Mouse (Mus musculus): Measurements from ENCODE around the gene Mrgbp. TPM values are rescaled to one million over a fixed set of nuclear protein-coding genes. Genes with fewer than 3 reads are reported as not detected.

Mrgbp gene
- 27.4 and 28.7 TPM in 2 replicates for polyA plus RNA-seq (2015; fragmentation: Nextera tagmentation; extraction: Ambion mirVana)

DNA sequence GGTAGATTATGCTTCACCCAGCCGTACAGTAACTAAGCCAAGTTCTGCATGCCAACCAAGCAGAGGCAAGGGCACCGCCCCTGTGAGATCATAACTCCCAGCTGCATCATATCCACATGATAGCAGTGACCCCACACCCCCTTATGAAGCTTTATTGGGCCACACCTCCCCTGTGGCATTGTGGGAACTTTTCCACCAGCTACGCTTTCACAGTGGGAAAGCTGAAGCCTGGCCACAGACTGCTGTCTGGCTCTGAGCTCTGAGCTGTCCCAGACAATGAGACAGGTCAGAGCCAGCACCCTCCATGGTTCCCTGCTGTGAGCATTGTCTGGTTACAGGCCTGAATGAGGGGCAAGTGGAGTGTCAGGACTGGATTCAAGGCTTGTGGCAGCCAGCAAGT, at the start of gene Mrgbp:
Mrgbp (plus strand) TSS at position 303 of the 400 bp plus-strand sequence.
- Histone ChIP-seq H3K4me1 (replicated peaks; ENCODE audit: control insufficient read depth, insufficient read depth, low read length) (peaks cover 10% of the 10 kb centered on the region), H3K9ac (ENCODE audit: low read length) (no peak within 1 kb of the TSS), H3K4me2 (ENCODE audit: low read depth, low read length) (no peak within 1 kb of the TSS), H3K27me3 (ENCODE audit: control insufficient read depth, insufficient read depth, low read depth, low read length) (no peaks in the 10 kb centered on the region; the same call in 1 of the 2 replicates), H3K9me3 (ENCODE audit: control insufficient read depth, low read length) (no peaks in the 10 kb centered on the region), H3K4me3 (ENCODE audit: low read length) (no peak within 1 kb of the TSS), H3K36me3 (ENCODE audit: control insufficient read depth, insufficient read depth, low read length) (peaks cover 12% of the 10 kb centered on the region), H3K27ac (ENCODE audit: low read length) (no peak within 1 kb of the TSS)
- WGBS = 63% methylated on average over 3 of the region's 3 CpGs
- ATAC-seq (ENCODE audit: low read depth) = no peak

DNA sequence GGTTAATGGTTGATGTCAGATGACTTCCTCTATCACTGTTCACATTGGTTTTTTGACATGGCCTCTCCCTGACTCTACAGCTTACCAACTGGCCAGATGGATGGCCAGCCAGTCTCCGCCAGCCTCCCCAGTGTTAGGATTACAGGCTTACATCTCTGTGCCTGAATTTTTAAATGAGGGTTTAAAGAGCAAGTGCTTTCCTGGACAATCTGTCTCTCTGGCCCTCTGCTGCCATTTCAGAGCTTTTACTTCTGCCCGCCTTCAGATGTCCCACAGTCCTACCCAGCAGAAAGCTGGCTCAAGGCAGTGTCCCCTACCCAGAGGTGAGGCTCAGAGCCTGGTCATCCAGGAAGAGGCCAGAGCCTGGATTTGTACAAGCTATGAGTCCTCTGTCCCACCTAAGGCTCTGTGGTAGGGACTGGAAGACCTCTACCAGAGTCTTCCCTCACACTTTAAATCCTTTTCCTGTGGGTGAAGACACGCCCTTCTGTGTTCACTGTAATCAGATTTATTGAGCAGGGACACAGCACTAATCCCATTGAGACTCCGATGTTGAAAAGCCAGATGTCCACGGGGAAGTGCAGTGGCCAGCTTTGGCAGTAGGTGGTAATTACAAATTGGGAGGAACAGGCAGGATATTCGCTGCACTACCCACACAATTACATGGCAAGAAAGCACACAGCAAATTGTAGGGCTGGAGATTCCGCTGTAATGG, 49.3 kb upstream of the Mrgbp start:
- Histone ChIP-seq H3K27me3 (ENCODE audit: control insufficient read depth, insufficient read depth, low read depth, low read length) (no peaks in the 10 kb centered on the region), H3K36me3 (ENCODE audit: control insufficient read depth, insufficient read depth, low read length) (no peaks in the 10 kb centered on the region), H3K4me2 (ENCODE audit: low read depth, low read length) (no peak overlapping the region), H3K4me1 (replicated peaks; ENCODE audit: control insufficient read depth, insufficient read depth, low read length) (peaks cover 6% of the 10 kb centered on the region), H3K4me3 (ENCODE audit: low read length) (no peak overlapping the region), H3K9me3 (ENCODE audit: control insufficient read depth, low read length) (no peaks in the 10 kb centered on the region), H3K27ac (ENCODE audit: low read length) (no peak overlapping the region), H3K9ac (ENCODE audit: low read length) (no peak overlapping the region)
- no peak for ATAC-seq (ENCODE audit: low read depth)
- WGBS = 71% methylated on average over 7 of the region's 7 CpGs

DNA sequence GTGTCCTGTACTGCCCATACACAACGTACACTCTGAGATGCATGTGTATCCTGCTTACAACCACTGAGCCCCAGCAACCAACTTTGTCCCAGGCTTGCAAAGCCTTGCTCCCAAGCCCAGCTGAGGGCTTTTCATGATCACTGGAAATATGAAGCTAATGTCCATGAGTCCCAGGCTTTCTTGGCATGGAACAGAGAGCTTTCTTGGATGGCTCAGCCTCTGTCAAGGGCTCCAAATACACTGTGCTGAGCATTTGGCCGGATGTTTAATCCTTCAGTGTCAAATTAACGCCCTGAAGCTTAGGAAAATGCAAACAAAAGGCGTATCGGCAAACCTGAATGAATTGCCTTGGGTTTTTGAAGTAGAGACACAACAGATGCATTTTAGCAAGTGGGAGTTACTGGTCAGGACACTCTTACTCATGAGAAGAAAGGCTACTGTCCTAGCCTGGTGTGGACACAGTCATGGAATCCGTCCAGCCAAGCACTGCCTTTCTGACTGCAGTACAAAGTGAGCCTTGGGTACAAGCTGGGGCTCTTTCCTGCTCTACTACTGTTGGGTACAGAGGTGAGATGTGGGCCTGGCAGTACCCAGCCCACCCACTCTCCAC, 48.6 kb upstream of the Mrgbp start:
- no peak overlapping the region for H3K27ac ChIP-seq (ENCODE audit: low read length)
- peaks cover 6% of the 10 kb centered on the region for H3K4me1 ChIP-seq (replicated peaks; ENCODE audit: control insufficient read depth, insufficient read depth, low read length)
- no peak overlapping the region for H3K9ac ChIP-seq (ENCODE audit: low read length)
- no peaks in the 10 kb centered on the region for H3K27me3 ChIP-seq (ENCODE audit: control insufficient read depth, insufficient read depth, low read depth, low read length)
- 27% methylated on average over 6 of the region's 6 CpGs for WGBS
- H3K4me3 ChIP-seq (ENCODE audit: low read length) = no peak overlapping the region
- H3K4me2 ChIP-seq (ENCODE audit: low read depth, low read length) = no peak overlapping the region
- no peaks in the 10 kb centered on the region for H3K36me3 ChIP-seq (ENCODE audit: control insufficient read depth, insufficient read depth, low read length)
- no peak for ATAC-seq (ENCODE audit: low read depth)
- no peaks in the 10 kb centered on the region for H3K9me3 ChIP-seq (ENCODE audit: control insufficient read depth, low read length)

DNA sequence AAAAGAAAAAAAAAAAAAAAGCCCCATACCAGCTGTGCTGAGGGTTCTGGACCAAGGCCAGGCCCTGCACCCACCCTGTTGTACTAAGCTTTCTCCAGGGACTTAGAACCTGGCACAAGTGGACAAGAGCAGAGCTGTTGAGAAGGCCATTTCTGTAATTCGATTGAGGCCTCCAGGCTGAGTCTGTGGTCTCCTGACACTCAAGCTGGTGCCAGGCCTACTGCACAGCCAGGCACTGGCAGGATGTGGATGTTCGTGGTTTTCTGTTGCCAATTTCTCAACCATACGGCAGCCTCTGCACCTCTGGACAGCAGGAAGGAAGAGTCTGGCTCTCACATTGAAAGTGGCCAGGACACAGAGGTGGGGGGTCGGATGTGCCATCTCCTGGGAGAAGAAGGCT, 47.9 kb upstream of the Mrgbp start:
- H3K4me1 ChIP-seq (replicated peaks; ENCODE audit: control insufficient read depth, insufficient read depth, low read length) = peaks cover 6% of the 10 kb centered on the region
- no peak overlapping the region for H3K4me3 ChIP-seq (ENCODE audit: low read length)
- H3K4me2 ChIP-seq (ENCODE audit: low read depth, low read length) = no peak overlapping the region
- ATAC-seq (ENCODE audit: low read depth) = no peak
- WGBS = 67% methylated on average over 4 of the region's 4 CpGs
- H3K27ac ChIP-seq (ENCODE audit: low read length) = no peak overlapping the region
- H3K9ac ChIP-seq (ENCODE audit: low read length) = no peak overlapping the region
- H3K9me3 ChIP-seq (ENCODE audit: control insufficient read depth, low read length) = no peaks in the 10 kb centered on the region
- no peaks in the 10 kb centered on the region for H3K27me3 ChIP-seq (ENCODE audit: control insufficient read depth, insufficient read depth, low read depth, low read length)
- H3K36me3 ChIP-seq (ENCODE audit: control insufficient read depth, insufficient read depth, low read length) = no peaks in the 10 kb centered on the region

DNA sequence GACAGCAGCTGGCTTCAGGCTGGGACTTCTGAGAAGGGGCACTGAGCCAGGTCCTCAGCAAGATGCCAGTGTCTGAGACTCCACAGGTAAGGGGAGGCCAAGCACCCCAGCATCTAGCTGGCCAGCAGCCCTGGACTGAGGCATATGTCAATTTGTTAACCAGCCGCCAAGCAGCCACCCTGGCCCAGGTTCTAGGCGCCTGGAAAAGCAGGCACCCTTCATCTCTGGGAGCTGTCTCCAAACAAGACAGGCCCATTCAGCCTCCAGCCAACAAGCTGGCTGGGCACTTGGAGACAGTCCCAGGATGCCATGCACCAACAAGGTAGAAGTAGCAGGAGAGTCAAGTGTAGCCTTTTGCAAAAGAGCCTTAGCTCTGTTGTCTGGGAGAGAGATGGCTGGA, 37.4 kb upstream of the Mrgbp start:
- Histone ChIP-seq H3K4me3 (ENCODE audit: low read length) (no peak overlapping the region), H3K9me3 (ENCODE audit: control insufficient read depth, low read length) (no peaks in the 10 kb centered on the region), H3K9ac (ENCODE audit: low read length) (no peak overlapping the region), H3K27me3 (ENCODE audit: control insufficient read depth, insufficient read depth, low read depth, low read length) (no peaks in the 10 kb centered on the region), H3K4me1 (replicated peaks; ENCODE audit: control insufficient read depth, insufficient read depth, low read length) (peaks cover 6% of the 10 kb centered on the region), H3K27ac (ENCODE audit: low read length) (no peak overlapping the region), H3K36me3 (ENCODE audit: control insufficient read depth, insufficient read depth, low read length) (no peaks in the 10 kb centered on the region), H3K4me2 (ENCODE audit: low read depth, low read length) (no peak overlapping the region)
- WGBS = 62% methylated on average over 2 of the region's 2 CpGs
- no peak for ATAC-seq (ENCODE audit: low read depth)

DNA sequence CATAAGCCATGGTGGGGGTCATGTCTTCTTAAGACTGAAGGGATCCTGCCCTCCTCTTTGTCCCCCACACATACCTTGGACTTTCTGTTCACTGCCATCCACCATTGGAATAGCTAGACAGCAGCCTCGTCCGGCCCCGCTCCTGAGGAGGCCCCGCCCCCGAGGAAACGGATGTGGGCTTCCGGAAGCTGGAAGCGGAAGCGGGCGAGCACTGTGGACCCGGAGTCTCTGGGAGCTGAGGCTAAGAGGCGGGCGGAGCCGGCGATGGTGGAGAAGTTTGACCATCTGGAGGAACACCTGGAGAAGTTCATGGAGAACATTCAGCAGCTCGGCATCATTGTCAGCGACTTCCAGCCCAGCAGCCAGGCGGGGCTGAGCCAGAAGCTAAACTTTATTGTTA, 36.1 kb upstream of the Mrgbp start:
- 72% methylated on average over 18 of the region's 18 CpGs for WGBS

DNA sequence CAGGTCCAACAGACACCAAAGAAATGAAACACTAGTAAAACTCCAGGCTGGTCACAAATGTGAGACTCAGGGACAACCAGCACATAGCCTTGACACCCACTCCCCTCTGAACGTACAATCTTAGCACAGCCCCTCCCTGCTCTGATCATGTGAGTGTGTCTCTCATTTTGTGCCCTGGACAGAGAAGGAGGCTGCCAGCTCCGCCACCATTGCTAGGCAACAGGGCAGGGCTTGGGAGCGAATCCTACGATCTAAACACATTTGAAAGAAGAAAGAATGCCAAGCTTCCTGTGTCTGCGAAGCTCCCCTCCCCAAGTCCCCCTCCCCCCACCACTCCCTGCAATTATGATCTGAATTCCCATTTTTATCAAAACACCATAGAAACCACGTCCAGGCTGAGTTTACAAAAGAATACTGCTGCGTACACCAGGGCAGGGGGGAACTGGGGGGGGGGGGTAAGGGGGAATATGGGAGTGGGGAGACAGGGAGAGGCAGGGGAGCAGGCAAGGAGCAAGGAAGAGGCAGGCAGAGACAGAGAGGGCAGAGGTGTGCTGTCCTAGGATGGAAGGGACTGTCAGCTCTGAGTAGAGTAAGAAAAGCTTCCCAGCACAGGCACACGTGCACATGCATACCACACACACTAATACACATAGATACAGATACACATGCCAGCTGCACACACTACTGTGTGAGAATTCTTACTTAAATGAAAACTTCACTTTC, 33.6 kb upstream of the Mrgbp start:
- no peak overlapping the region for H3K27ac ChIP-seq (ENCODE audit: low read length)
- H3K9me3 ChIP-seq (ENCODE audit: control insufficient read depth, low read length) = no peaks in the 10 kb centered on the region
- no peaks in the 10 kb centered on the region for H3K27me3 ChIP-seq (ENCODE audit: control insufficient read depth, insufficient read depth, low read depth, low read length)
- no peaks in the 10 kb centered on the region for H3K36me3 ChIP-seq (ENCODE audit: control insufficient read depth, insufficient read depth, low read length)
- no peak overlapping the region for H3K4me3 ChIP-seq (ENCODE audit: low read length)
- WGBS = 8% methylated on average over 8 of the region's 8 CpGs
- ATAC-seq (ENCODE audit: low read depth) = peak; percentile 79
- H3K4me1 ChIP-seq (replicated peaks; ENCODE audit: control insufficient read depth, insufficient read depth, low read length) = peaks cover 6% of the 10 kb centered on the region
- H3K4me2 ChIP-seq (ENCODE audit: low read depth, low read length) = peak overlapping the region; percentile 28; the same call in 1 of the 2 replicates
- no peak overlapping the region for H3K9ac ChIP-seq (ENCODE audit: low read length)

More for the DNA sequence above, 36.1 kb upstream of the Mrgbp start:
- Histone ChIP-seq H3K4me3 (ENCODE audit: low read length) (no peak overlapping the region), H3K9me3 (ENCODE audit: control insufficient read depth, low read length) (no peaks in the 10 kb centered on the region), H3K27ac (ENCODE audit: low read length) (no peak overlapping the region), H3K4me1 (replicated peaks; ENCODE audit: control insufficient read depth, insufficient read depth, low read length) (peaks cover 6% of the 10 kb centered on the region), H3K36me3 (ENCODE audit: control insufficient read depth, insufficient read depth, low read length) (no peaks in the 10 kb centered on the region), H3K4me2 (ENCODE audit: low read depth, low read length) (no peak overlapping the region), H3K27me3 (ENCODE audit: control insufficient read depth, insufficient read depth, low read depth, low read length) (no peaks in the 10 kb centered on the region), H3K9ac (ENCODE audit: low read length) (no peak overlapping the region)
- ATAC-seq (ENCODE audit: low read depth) = 0 out of 2 replicates have a peak, but pooled peaks have one; percentile 32

DNA sequence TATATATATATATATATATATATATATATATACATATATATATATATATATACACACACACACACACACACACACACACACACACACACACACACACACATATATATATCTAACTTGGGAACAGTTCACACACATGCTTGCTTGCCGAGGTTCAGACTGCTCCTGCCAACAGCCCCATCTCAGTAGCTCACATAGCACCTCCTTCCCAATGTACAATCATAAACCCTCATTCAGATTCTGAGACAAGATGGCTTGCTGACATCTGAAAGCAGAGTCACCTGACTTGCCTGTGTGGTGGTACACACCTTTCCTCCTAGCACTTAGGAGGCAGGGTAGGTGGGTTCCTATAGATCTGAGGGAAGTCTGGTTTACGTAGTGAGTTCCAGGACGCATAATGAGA, 28.8 kb upstream of the Mrgbp start:
- ATAC-seq (ENCODE audit: low read depth) = no peak

DNA sequence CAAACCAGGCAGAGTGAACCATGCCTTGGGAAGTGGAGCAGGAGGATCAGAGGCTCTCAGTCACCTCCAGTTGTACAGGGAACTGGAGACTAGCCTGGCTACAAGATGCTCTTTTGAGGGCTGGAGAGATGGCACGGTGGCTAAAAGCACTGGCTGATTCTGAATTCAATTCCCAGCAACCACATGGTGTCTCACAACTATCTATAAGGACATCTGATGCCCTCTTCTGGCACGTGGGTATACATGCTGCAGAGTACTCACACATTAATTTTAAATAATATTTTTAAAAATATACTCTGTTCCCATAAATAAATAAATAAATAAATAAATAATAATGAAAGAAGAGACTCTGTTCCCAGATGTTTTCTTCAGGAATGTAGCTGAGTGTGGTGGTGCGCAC, 25.9 kb upstream of the Mrgbp start:
- no peak for ATAC-seq (ENCODE audit: low read depth)

More for the DNA sequence above, 28.8 kb upstream of the Mrgbp start:
- H3K9ac ChIP-seq (ENCODE audit: low read length) = no peak overlapping the region
- 57% methylated on average over 3 of the region's 3 CpGs for WGBS
- no peaks in the 10 kb centered on the region for H3K9me3 ChIP-seq (ENCODE audit: control insufficient read depth, low read length)
- H3K4me3 ChIP-seq (ENCODE audit: low read length) = no peak overlapping the region
- peaks cover 4% of the 10 kb centered on the region for H3K4me1 ChIP-seq (replicated peaks; ENCODE audit: control insufficient read depth, insufficient read depth, low read length)
- H3K27ac ChIP-seq (ENCODE audit: low read length) = no peak overlapping the region
- H3K27me3 ChIP-seq (ENCODE audit: control insufficient read depth, insufficient read depth, low read depth, low read length) = no peaks in the 10 kb centered on the region
- H3K36me3 ChIP-seq (ENCODE audit: control insufficient read depth, insufficient read depth, low read length) = no peaks in the 10 kb centered on the region
- no peak overlapping the region for H3K4me2 ChIP-seq (ENCODE audit: low read depth, low read length)

More for the DNA sequence above, 25.9 kb upstream of the Mrgbp start:
- no peaks in the 10 kb centered on the region for H3K4me1 ChIP-seq (replicated peaks; ENCODE audit: control insufficient read depth, insufficient read depth, low read length)
- no peaks in the 10 kb centered on the region for H3K36me3 ChIP-seq (ENCODE audit: control insufficient read depth, insufficient read depth, low read length)
- no peak overlapping the region for H3K4me3 ChIP-seq (ENCODE audit: low read length)
- no peak overlapping the region for H3K4me2 ChIP-seq (ENCODE audit: low read depth, low read length)
- H3K27me3 ChIP-seq (ENCODE audit: control insufficient read depth, insufficient read depth, low read depth, low read length) = no peaks in the 10 kb centered on the region
- no peak overlapping the region for H3K27ac ChIP-seq (ENCODE audit: low read length)
- WGBS = 55% methylated on average over 3 of the region's 3 CpGs
- peaks cover 3% of the 10 kb centered on the region; the same call in 1 of the 2 replicates for H3K9me3 ChIP-seq (ENCODE audit: control insufficient read depth, low read length)
- H3K9ac ChIP-seq (ENCODE audit: low read length) = no peak overlapping the region
